Mouse (Mus musculus) Patski (cell line): ENCODE results near the gene Dhrs7c. TPM values are rescaled to one million over a fixed set of nuclear protein-coding genes. Genes with fewer than 3 reads are reported as not detected.
A peak's percentile ranks its signal among the peaks of the same experiment; 100 is the strongest.

ENCODE experiments used
- ATAC-seq: fragments of 100-300 bp; one replicate; pipeline ENCODE4 v1.8.0; 2021
- CTCF ChIA-PET: fragments of 350-600 bp; sonication (Branson Sonifier 250); formaldehyde crosslinking; loops from one replicate; lab custom pipeline; 2022; ENCODE audit warnings: inconsistent platforms; lab: Charles Lee
- POLR2A ChIA-PET: fragments of 350-600 bp; sonication (Branson Sonifier 250); formaldehyde crosslinking; loops from one replicate; lab custom pipeline; 2022; ENCODE audit warnings: antibody characterized with exemption, inconsistent platforms; lab: Charles Lee
- DNase-seq: peaks from one replicate; pipeline ENCODE4 v3.0.0-alpha.2; 2011; ENCODE audit warnings: low read depth, low spot score
- H3K27me3 ChIP-seq: fragments of 371-371 bp; one replicate; pipeline ENCODE4 v1.5.1; 2021
- CTCF ChIP-seq: fragments of 100-300 bp; IDR thresholded peaks from one replicate; pipeline ENCODE4 v1.5.1; 2021
- in situ Hi-C: fragments of 300-500 bp; cut with MboI; formaldehyde crosslinking; loops from 3 replicates; pipeline ENCODE4 v1.11.1; 2018; ENCODE audit warnings: low pct_unique_long_range_greater_than_20kb, mixed read lengths
- polyA plus RNA-seq: library from polyadenylated mRNA; unstranded; gene quantifications from one replicate; pipeline ENCODE4 v1.2.3, GENCODE M21; 2021

The Dhrs7c gene
- polyA plus RNA-seq: not detected

- no peak for TF ChIP-seq CTCF
- DNase-seq (no peak), ATAC-seq (no peak)
- in situ Hi-C loops: no loop called here
- H3K27me3 ChIP-seq: peaks cover 23% of the 10 kb centered on the region
- ChIA-PET CTCF (no interaction called here), POLR2A (no interaction called here)
These were observed at the start of gene Dhrs7c for GRCm38 (mm10) chr11:67797931-67798330. Gene Dhrs7c (plus strand): TSS chr11:67798187.

- CTCF ChIA-PET: no interaction called here
- no peak for TF ChIP-seq CTCF
- POLR2A ChIA-PET: no interaction called here
- ATAC-seq (no peak), DNase-seq (no peak)
- peaks cover 7% of the 10 kb centered on the region for H3K27me3 ChIP-seq
- in situ Hi-C loops: no loop called here
These were observed 41.7 kb upstream of the Dhrs7c start for GRCm38 (mm10) chr11:67756287-67756686.

- ChIA-PET POLR2A (no interaction called here), CTCF (no interaction called here)
- H3K27me3 ChIP-seq: peaks cover 5% of the 10 kb centered on the region
- peak; percentile 29 for TF ChIP-seq CTCF
- DNase-seq (no peak), ATAC-seq (no peak)
- in situ Hi-C loops: no loop called here
These were observed 40.4 kb upstream of the Dhrs7c start for GRCm38 (mm10) chr11:67757373-67758167.

DNA sequence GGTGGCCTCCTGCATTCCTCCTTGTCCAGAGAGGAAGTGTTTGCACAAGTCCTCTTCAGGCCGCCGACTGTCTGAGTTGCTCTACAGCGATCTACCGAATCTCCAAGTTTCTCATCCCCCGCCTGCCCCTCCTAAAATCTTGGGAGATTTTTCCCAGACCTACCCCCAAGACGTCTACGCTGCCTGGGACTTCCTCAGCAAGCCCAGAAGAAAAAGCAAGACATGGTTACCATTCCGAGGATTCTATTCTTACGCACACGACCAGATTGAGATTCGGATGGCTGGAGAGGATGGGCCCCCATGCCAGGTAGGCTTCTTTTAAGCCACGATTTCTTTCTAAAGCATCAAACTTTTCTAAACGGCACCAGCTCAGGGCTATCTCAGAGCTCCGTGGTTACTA, 26.9 kb upstream of the Dhrs7c start, which contains the start of gene Glp2r:
Gene Glp2r, minus strand, starts transcription at position 101 of the 400 bp plus-strand sequence.
- POLR2A ChIA-PET: no interaction called here
- in situ Hi-C loops: no loop called here
- CTCF ChIA-PET: interaction anchor here (1.7 kb wide), 1 partner anchor 8 kb away, joined by 4 read pairs; no protein-coding TSS in a partner anchor
- no peak for DNase-seq
- no peak for ATAC-seq
- H3K27me3 ChIP-seq: peaks cover 53% of the 10 kb centered on the region
- no peak for TF ChIP-seq CTCF

- no peak for ATAC-seq
- DNase-seq: no peak
- H3K27me3 ChIP-seq: peaks cover 53% of the 10 kb centered on the region
- no peak for TF ChIP-seq CTCF
- in situ Hi-C loops: no loop called here
- ChIA-PET POLR2A (no interaction called here), CTCF (interaction anchor here (1.7 kb wide), 1 partner anchor 9 kb away, joined by 4 read pairs; no protein-coding TSS in a partner anchor)
These were observed 26.3 kb upstream of the Dhrs7c start for GRCm38 (mm10) chr11:67771691-67772090.

- peak; percentile 51 for TF ChIP-seq CTCF
- CTCF ChIA-PET: interaction anchor here (1.7 kb wide), 1 partner anchor 9 kb away, joined by 4 read pairs; no protein-coding TSS in a partner anchor
- ATAC-seq (no peak), DNase-seq (no peak)
- in situ Hi-C loops: no loop called here
- peaks cover 57% of the 10 kb centered on the region for H3K27me3 ChIP-seq
- POLR2A ChIA-PET: no interaction called here
These were observed 25.4 kb upstream of the Dhrs7c start for GRCm38 (mm10) chr11:67772577-67772976.

- DNase-seq (no peak), ATAC-seq (no peak)
- ChIA-PET POLR2A (no interaction called here), CTCF (interaction anchor here (1.8 kb wide), 1 partner anchor 11 kb away, joined by 3 read pairs; no protein-coding TSS in a partner anchor)
- in situ Hi-C loops: no loop called here
- no peak for TF ChIP-seq CTCF
- H3K27me3 ChIP-seq: peaks cover 60% of the 10 kb centered on the region
These were observed 23.6 kb upstream of the Dhrs7c start, which contains the start of gene Gsg1l2 for GRCm38 (mm10) chr11:67774379-67774778. Gene Gsg1l2 (plus strand): TSS chr11:67774608.

GRCm38 (mm10) chr11:67790182-67790581, 7.8 kb upstream of the Dhrs7c start:
- peaks cover 40% of the 10 kb centered on the region for H3K27me3 ChIP-seq
- in situ Hi-C loops: no loop called here
- CTCF ChIA-PET: no interaction called here
- no peak for TF ChIP-seq CTCF
- POLR2A ChIA-PET: no interaction called here
- DNase-seq (no peak), ATAC-seq (peak; percentile 62)

DNA sequence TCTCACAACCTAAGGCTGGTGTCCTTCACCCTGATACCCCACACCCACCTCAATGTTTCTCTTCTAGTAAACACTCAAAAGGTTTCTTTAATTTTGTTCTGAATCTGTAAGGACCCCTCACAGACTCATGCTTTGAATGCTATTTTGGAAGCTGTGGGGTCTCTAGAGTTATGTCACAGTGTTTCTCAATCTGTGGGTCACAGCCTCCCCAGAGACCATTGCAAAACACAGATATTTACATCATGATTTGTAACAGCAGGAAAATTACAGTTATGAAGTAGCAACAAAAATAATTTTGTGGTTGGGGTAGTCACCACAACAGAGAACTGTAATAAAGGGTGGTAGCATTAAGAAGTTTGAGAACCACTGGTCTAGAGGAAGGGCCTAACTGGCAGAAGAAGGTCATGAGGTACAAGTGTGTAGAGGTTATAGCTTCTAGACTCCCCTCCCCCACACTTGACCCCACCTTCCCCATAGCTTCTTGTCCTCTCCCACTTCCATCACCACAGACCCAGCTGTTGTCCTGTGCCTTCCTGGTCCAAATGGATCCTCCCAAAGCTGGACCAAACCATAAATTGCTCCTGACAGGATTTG, 2.2 kb downstream of the Dhrs7c start:
- POLR2A ChIA-PET: no interaction called here
- no peak for ATAC-seq
- peaks cover 36% of the 10 kb centered on the region for H3K27me3 ChIP-seq
- TF ChIP-seq CTCF: no peak
- no peak for DNase-seq
- CTCF ChIA-PET: no interaction called here
- in situ Hi-C loops: no loop called here

DNA sequence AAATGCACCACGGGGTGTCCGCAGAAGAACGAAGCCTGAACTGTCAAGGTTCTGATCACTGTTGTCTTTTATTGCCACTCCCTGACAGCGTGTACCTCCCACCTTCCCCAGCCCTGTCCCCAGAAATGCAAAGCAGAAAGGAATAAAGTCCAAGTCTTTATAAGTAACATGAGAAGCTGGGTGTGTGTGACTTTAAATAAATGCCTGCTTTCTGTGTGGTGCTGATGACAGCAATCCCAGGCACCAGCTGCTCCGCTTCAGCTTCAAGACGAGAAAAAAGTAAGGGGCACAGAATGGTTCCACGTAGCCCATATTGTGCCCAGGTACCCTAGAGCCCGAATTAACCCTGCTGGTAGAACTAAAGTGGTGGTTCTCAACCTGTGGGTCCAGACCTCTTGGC, 3.2 kb downstream of the Dhrs7c start:
- in situ Hi-C loops: no loop called here
- ATAC-seq: no peak
- peaks cover 39% of the 10 kb centered on the region for H3K27me3 ChIP-seq
- no peak for DNase-seq
- CTCF ChIA-PET: no interaction called here
- TF ChIP-seq CTCF: no peak
- POLR2A ChIA-PET: no interaction called here

DNA sequence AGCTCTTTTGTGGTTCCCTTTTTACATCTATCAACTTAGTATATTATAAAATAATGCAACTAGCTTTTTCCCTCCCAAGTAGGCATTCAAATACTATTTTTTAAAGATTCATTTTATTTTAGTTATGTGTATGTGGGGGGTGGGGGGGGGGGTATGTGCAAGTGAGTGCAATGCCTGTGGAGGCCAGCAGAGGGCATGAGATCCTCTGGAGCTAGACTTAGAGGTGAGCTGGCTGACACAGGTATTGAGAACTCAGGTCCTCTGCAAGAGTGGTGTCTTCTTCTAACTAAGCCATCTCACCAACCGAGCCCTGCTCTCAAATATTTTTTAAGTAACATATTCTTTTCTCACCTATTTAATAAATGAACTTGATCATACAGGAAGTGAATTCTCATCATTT, 7.6 kb downstream of the Dhrs7c start:
- H3K27me3 ChIP-seq: peaks cover 33% of the 10 kb centered on the region
- ChIA-PET CTCF (interaction anchor here (1.4 kb wide), 1 partner anchor 13 kb away, joined by 4 read pairs; no protein-coding TSS in a partner anchor), POLR2A (interaction anchor here (0.6 kb wide), 1 partner anchor 22 kb away, joined by 4 read pairs; no protein-coding TSS in a partner anchor)
- DNase-seq (no peak), ATAC-seq (no peak)
- TF ChIP-seq CTCF: no peak
- in situ Hi-C loops: no loop called here
